Mouse (Mus musculus) lung, embryonic 14.5 days (tissue): ENCODE results near the gene Svs6. TPM values are rescaled to one million over a fixed set of nuclear protein-coding genes. Genes with fewer than 3 reads are reported as not detected.

Source experiments
- ATAC-seq: fragments of 200-750 bp; cut with Nextera tagmentation; 2 replicates; pipeline ENCODE4 v1.8.0; 2017; ENCODE audit warnings: mild to moderate bottlenecking, moderate TSS enrichment, moderate library complexity; ENCODE audit not compliant: insufficient read depth
- DNase-seq: peaks from one replicate; pipeline ENCODE4 v3.0.0-alpha.2; 2015
- H3K27ac ChIP-seq: fragments of 300-500 bp; sonication (generic); 2 replicates; pipeline ENCODE4 v1.5.1; 2014; ENCODE audit warnings: low read depth, mild to moderate bottlenecking, moderate library complexity
- H3K27me3 ChIP-seq: fragments of 300-500 bp; sonication (generic); 2 replicates; pipeline ENCODE4 v1.6.1; 2014; ENCODE audit warnings: low read length, control low read depth; ENCODE audit not compliant: insufficient read depth
- H3K36me3 ChIP-seq: fragments of 300-500 bp; sonication (generic); 2 replicates; pipeline ENCODE4 v1.6.1; 2014; ENCODE audit warnings: control low read depth; ENCODE audit not compliant: insufficient read depth
- H3K4me1 ChIP-seq: fragments of 300-500 bp; sonication (generic); 2 replicates; pipeline ENCODE4 v1.6.1; 2014; ENCODE audit warnings: antibody characterized with exemption, control low read depth; ENCODE audit not compliant: insufficient read depth
- H3K4me2 ChIP-seq: fragments of 300-500 bp; sonication (generic); 2 replicates; pipeline ENCODE4 v1.6.1; 2014; ENCODE audit warnings: mild to moderate bottlenecking
- H3K4me3 ChIP-seq: fragments of 300-500 bp; sonication (generic); 2 replicates; pipeline ENCODE4 v1.5.1; 2014; ENCODE audit warnings: low read depth, low read length
- H3K9ac ChIP-seq: fragments of 300-500 bp; sonication (generic); 2 replicates; pipeline ENCODE4 v1.6.1; 2014
- H3K9me3 ChIP-seq: fragments of 300-500 bp; sonication (generic); 2 replicates; pipeline ENCODE4 v1.6.1; 2016; ENCODE audit warnings: low read depth, low read length, control low read depth
- CTCF ChIP-seq: IDR thresholded peaks from 2 replicates; pipeline ENCODE4 v1.5.1; 2016; ENCODE audit warnings: antibody characterized with exemption, low read depth
- WGBS: fragments of 180-500 bp; shearing (Covaris S2); extraction: QIAGEN DNeasy Blood & Tissue Kit; methylation state at CpG from one replicate; pipeline ENCODE4 v1.1.7; 2014; 5-methylcytosine and 5-hydroxymethylcytosine counted together
- polyA plus RNA-seq: library from polyadenylated mRNA; unstranded; fragments of >200 nt; fragmentation: Nextera tagmentation; extraction: Ambion mirVana; gene quantifications from 2 replicates; pipeline ENCODE4 v1.2.1, GENCODE M21; 2014

The Svs6 gene
- polyA plus RNA-seq, 1 experiment from 2014 or later: not detected

DNA sequence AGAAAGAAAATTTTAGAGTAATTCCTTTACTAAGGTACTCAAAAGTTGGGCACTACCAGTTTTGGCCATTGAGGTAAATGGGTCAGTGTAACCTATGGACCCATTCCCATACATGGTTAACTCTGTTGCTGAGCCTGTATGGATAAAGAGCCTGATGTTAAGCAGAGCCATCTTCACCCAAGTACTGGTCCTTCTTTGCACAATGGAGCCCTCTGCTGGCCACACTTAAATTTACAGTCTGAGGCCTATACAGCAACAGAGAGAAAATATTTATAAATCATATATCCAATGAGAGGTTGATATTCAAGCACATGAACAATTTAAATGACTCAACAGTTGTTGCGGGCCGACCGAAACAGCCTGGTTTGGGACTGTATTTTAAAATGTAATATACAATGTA lies 32.4 kb downstream of the Svs6 start:
- 92% methylated on average over 3 of the region's 3 CpGs for WGBS
- DNase-seq (peak; percentile 65), ATAC-seq (no peak; the same call in 1 of the 2 replicates)
- Histone ChIP-seq H3K4me1 (no peaks in the 10 kb centered on the region), H3K4me2 (no peak overlapping the region), H3K27me3 (no peaks in the 10 kb centered on the region), H3K9ac (no peak overlapping the region), H3K9me3 (no peaks in the 10 kb centered on the region), H3K27ac (no peak overlapping the region), H3K4me3 (no peak overlapping the region), H3K36me3 (no peaks in the 10 kb centered on the region)
- TF ChIP-seq CTCF: peak; percentile 59

DNA sequence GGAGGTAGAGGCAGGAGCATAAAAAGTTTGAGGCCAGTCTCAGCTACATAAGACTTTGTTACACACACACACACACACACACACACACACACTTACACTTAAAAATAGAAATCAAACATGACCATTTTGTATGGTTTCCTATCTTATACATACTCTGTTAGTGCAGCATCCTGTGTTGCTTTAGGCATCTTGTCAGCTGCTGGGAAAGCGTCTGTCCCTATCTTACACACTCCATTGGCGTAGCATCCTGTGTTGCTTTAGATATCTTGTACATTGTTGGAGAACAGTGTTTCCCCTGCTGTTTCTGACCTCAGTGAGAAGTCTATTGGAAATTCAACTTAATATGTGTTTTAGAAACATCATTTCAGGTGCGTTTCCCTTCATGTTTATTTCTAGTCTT lies 36.1 kb downstream of the Svs6 start:
- Histone ChIP-seq H3K9me3 (no peaks in the 10 kb centered on the region), H3K4me3 (no peak overlapping the region), H3K4me1 (no peaks in the 10 kb centered on the region), H3K27ac (no peak overlapping the region), H3K27me3 (no peaks in the 10 kb centered on the region), H3K9ac (no peak overlapping the region), H3K36me3 (no peaks in the 10 kb centered on the region), H3K4me2 (no peak overlapping the region)
- no peak for ATAC-seq
- TF ChIP-seq CTCF: no peak
- no peak for DNase-seq
- WGBS: 80% methylated on average over 3 of the region's 3 CpGs

DNA sequence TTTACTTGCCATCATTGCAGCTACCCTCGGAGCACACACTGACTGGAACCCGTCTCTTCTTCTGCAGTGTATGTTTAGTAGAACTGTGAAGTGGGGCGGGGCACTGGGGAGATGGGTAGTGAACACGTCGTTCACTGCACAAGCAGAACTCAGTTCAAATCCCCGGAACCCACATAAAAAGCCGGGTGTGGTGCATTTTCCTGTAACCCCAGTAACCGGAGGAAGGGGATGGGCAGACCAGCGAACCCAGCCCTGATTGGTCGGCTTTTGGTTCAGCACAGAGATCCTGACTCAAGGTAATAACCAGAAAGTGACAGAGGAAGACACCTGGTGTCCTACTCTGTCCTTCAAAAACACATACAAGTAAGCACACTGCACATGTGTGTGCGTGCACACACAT lies 36.8 kb downstream of the Svs6 start:
- Histone ChIP-seq H3K4me1 (no peaks in the 10 kb centered on the region), H3K4me3 (no peak overlapping the region), H3K36me3 (no peaks in the 10 kb centered on the region), H3K27ac (no peak overlapping the region), H3K4me2 (no peak overlapping the region), H3K9ac (no peak overlapping the region), H3K27me3 (no peaks in the 10 kb centered on the region), H3K9me3 (no peaks in the 10 kb centered on the region)
- WGBS: 79% methylated on average over 11 of the region's 11 CpGs
- TF ChIP-seq CTCF: no peak
- DNase-seq: no peak
- no peak for ATAC-seq

DNA sequence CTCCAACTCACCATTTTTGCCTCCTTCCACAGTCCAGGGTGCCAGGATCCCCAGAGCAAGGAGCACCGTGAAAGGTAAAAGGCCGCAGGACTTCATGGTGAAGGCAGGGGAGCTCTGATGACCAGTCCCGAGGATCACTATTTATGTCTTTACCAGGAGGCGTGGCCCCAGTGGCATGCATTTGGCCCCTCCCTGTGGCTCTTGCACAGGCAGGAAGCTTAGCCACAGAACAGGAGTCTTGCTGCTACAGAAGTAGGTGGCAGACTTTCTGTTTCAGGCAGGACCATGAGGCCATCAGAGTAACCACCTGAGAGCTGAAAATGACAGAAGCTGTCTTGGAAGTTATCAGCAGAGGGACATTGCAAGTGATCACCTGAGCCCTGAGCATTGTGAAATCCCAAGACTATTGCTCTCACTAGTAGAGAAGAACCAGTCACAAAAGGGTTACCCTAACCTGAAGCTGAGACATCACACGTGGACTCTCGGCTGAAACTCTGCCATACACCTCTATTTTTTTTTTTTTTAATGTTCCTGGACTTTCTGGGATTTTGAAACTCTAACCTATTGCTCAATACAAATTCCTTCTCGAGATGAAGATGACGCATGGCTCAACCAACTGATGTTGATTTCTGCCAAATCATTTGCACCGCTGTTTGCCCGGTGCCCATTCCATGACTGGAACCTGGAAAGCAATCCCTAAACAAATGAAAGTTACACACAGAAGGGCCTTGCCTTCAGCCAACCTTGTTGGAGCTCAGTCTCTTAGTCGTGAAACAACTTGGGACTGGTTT lies 39.8 kb downstream of the Svs6 start:
- Histone ChIP-seq H3K4me3 (no peak overlapping the region), H3K36me3 (no peaks in the 10 kb centered on the region), H3K27ac (no peak overlapping the region), H3K9ac (no peak overlapping the region), H3K9me3 (no peaks in the 10 kb centered on the region), H3K27me3 (no peaks in the 10 kb centered on the region), H3K4me2 (no peak overlapping the region), H3K4me1 (peaks cover 3% of the 10 kb centered on the region; the same call in 1 of the 2 replicates)
- TF ChIP-seq CTCF: no peak
- WGBS: 71% methylated on average over 11 of the region's 11 CpGs
- DNase-seq: no peak
- no peak for ATAC-seq

DNA sequence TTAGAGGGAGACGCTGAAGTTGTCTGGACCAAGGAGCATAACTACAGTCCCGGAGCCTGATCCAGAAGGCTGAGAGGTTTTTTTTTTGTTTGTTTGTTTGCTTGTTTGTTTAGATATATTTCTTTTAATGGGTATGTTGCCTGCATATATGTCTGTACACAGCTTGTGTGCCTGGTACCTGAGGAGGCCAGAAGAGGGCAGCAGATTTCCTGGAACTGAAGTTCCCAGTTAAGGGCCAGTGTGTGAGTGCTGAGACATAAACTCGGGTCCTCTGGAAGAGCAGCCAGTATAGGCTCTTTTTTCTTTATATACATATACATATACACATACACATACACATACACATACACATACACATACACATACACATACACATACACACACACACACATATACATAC lies 41.8 kb downstream of the Svs6 start:
- no peaks in the 10 kb centered on the region for H3K27me3 ChIP-seq
- TF ChIP-seq CTCF: peak; percentile 51
- no peaks in the 10 kb centered on the region for H3K9me3 ChIP-seq
- no peaks in the 10 kb centered on the region for H3K36me3 ChIP-seq
- H3K4me1 ChIP-seq: peaks cover 3% of the 10 kb centered on the region; the same call in 1 of the 2 replicates
- H3K9ac ChIP-seq: no peak overlapping the region
- no peak for ATAC-seq
- no peak overlapping the region for H3K27ac ChIP-seq
- no peak overlapping the region for H3K4me2 ChIP-seq
- H3K4me3 ChIP-seq: no peak overlapping the region
- 78% methylated on average over 3 of the region's 3 CpGs for WGBS
- DNase-seq: peak; percentile 44

DNA sequence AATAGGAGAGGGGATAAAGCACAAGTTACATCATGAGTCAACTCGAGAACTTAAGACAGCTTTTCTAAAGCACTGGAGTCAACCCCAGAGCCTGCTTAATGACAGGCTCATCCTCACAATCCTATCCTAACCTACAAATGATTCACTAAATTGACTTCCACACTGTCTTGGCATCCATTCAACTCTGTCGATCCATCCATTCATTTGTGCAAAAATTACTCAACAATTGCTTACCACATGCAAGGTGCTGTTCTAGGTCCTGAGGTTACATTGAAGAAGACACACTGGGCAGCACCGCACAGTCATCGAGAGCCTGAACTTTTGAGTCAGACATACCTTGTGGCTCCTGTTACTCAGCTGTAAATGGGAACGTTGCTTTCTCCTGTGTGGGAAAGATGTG lies 42.5 kb downstream of the Svs6 start:
- no peak for TF ChIP-seq CTCF

DNA sequence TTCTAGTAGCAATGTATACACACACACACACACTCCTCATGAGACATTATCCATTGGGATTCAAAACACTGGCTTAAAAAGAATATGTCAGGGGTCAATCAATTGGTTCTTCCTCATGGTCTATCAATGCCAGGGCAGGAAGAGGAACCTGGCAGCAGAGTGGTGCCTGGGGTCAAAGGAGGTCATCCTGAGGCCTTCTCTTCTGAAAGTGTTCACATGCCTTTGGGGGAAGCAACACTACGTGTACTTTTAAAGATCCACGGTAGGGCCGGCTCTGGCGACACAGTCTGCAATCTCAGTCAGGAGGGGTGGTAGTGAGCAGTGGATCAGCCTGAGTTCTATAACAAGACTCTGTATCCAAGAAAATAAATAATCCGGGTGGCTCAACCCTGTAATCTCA lies 43.1 kb downstream of the Svs6 start:
- no peak for DNase-seq
- Histone ChIP-seq H3K36me3 (no peaks in the 10 kb centered on the region), H3K27me3 (no peaks in the 10 kb centered on the region), H3K9ac (no peak overlapping the region), H3K4me3 (no peak overlapping the region), H3K4me2 (no peak overlapping the region), H3K9me3 (no peaks in the 10 kb centered on the region), H3K27ac (no peak overlapping the region), H3K4me1 (peaks cover 3% of the 10 kb centered on the region; the same call in 1 of the 2 replicates)
- WGBS: 73% methylated on average over 5 of the region's 5 CpGs
- ATAC-seq: no peak
- no peak for TF ChIP-seq CTCF

More for the DNA sequence above, 42.5 kb downstream of the Svs6 start:
- no peak overlapping the region for H3K27ac ChIP-seq
- H3K27me3 ChIP-seq: no peaks in the 10 kb centered on the region
- no peak for ATAC-seq
- no peak for DNase-seq
- H3K4me3 ChIP-seq: no peak overlapping the region
- H3K4me1 ChIP-seq: peaks cover 3% of the 10 kb centered on the region; the same call in 1 of the 2 replicates
- H3K9ac ChIP-seq: no peak overlapping the region
- no peaks in the 10 kb centered on the region for H3K36me3 ChIP-seq
- no peaks in the 10 kb centered on the region for H3K9me3 ChIP-seq
- H3K4me2 ChIP-seq: no peak overlapping the region
- WGBS: 79% methylated on average over 5 of the region's 5 CpGs
